Comparison of ENCODE assay signal across 15 mouse cellular contexts in genomic region chr5:121946657-121947245, GRCm38 (mm10).
DNase-seq lines count a peak whose midpoint lies in the region; ATAC-seq lines count a peak whose summit lies in the region.
"Had no signal": no experiment of that assay in that cellular context is flagged by ENCODE, and none has a peak within 500 bp of the region (broad histone marks: within the 10 kb centered on the region; RNA-seq: fewer than 3 reads in every experiment).

No protein-coding gene starts in this region.

- H3K4me3 ChIP-seq in forebrain, embryonic 13.5 days, result no peak overlapping the region
- H3K4me3 ChIP-seq in forebrain, embryonic 11.5 days (ENCODE audit: low read depth, low read length), result no peak overlapping the region
- H3K4me3 ChIP-seq in midbrain, embryonic 13.5 days (replicated peaks), result no peak overlapping the region
- no peak overlapping the region for H3K4me3 ChIP-seq in midbrain, embryonic 11.5 days (ENCODE audit: low read depth, low read length)
- H3K4me3 ChIP-seq in forebrain, embryonic 16.5 days (replicated peaks; ENCODE audit: low read length), result no peak overlapping the region
- no peak overlapping the region for H3K4me3 ChIP-seq in neural tube, embryonic 13.5 days
- no peak overlapping the region for H3K4me3 ChIP-seq in intestine, embryonic 16.5 days (ENCODE audit: low read length)
- H3K4me3 ChIP-seq: embryonic facial prominence, embryonic 12.5 days; gastrocnemius, adult 2 months; liver, embryonic 13.5 days; myocyte had no signal

- 0 out of 2 replicates have a peak overlapping the region, but pooled peaks have one; percentile 7 for H3K27ac ChIP-seq in forebrain, embryonic 13.5 days
- H3K27ac ChIP-seq in forebrain, embryonic 11.5 days (ENCODE audit: low read depth, low read length), result no peak overlapping the region
- H3K27ac ChIP-seq in midbrain, embryonic 13.5 days, result peak overlapping the region; percentile 22; the same call in 1 of the 2 replicates
- H3K27ac ChIP-seq in midbrain, embryonic 11.5 days (ENCODE audit: low read depth, low read length), result no peak overlapping the region
- 0 out of 2 replicates have a peak overlapping the region, but pooled peaks have one; percentile 95 for H3K27ac ChIP-seq in forebrain, embryonic 16.5 days (ENCODE audit: low read length)
- H3K27ac ChIP-seq in neural tube, embryonic 13.5 days (replicated peaks), result peak overlapping the region; percentile 93
- H3K27ac ChIP-seq in intestine, embryonic 16.5 days (ENCODE audit: low read length), result no peak overlapping the region
- H3K27ac ChIP-seq: embryonic facial prominence, embryonic 12.5 days; gastrocnemius, adult 2 months; liver, embryonic 13.5 days had no signal

- no peak for ATAC-seq in forebrain, embryonic 13.5 days
- ATAC-seq in forebrain, embryonic 11.5 days (replicated peaks; ENCODE audit: low FRiP score), result no peak
- ATAC-seq in midbrain, embryonic 13.5 days, result no peak
- ATAC-seq in midbrain, embryonic 11.5 days (ENCODE audit: low FRiP score), result no peak
- no peak for ATAC-seq in forebrain, embryonic 16.5 days
- no peak for ATAC-seq in neural tube, embryonic 13.5 days (ENCODE audit: low read depth)
- ATAC-seq in intestine, embryonic 16.5 days, result no peak

- H3K4me2 ChIP-seq in forebrain, embryonic 13.5 days, result no peak overlapping the region
- H3K4me2 ChIP-seq in forebrain, embryonic 11.5 days (ENCODE audit: low read depth, low read length, severe bottlenecking), result no peak overlapping the region
- H3K4me2 ChIP-seq in midbrain, embryonic 13.5 days (replicated peaks), result no peak overlapping the region
- no peak overlapping the region for H3K4me2 ChIP-seq in midbrain, embryonic 11.5 days
- no peak overlapping the region for H3K4me2 ChIP-seq in forebrain, embryonic 16.5 days (ENCODE audit: low read length)
- H3K4me2 ChIP-seq in neural tube, embryonic 13.5 days, result no peak overlapping the region
- H3K4me2 ChIP-seq in intestine, embryonic 16.5 days (ENCODE audit: low read depth, low read length), result no peak overlapping the region
- H3K4me2 ChIP-seq: embryonic facial prominence, embryonic 12.5 days; liver, embryonic 13.5 days had no signal

- 84% methylated on average over 7 of the region's 7 CpGs for WGBS in forebrain, embryonic 13.5 days
- 81% methylated on average over 7 of the region's 7 CpGs for WGBS in forebrain, embryonic 11.5 days
- WGBS in midbrain, embryonic 13.5 days, result 81% methylated on average over 7 of the region's 7 CpGs
- 85% methylated on average over 7 of the region's 7 CpGs for WGBS in midbrain, embryonic 11.5 days
- 77% methylated on average over 7 of the region's 7 CpGs for WGBS in forebrain, embryonic 16.5 days
- WGBS in neural tube, embryonic 13.5 days, result 67% methylated on average over 7 of the region's 7 CpGs
- 79% methylated on average over 7 of the region's 7 CpGs for whole genome bisulfite sequencing in intestine, embryonic 16.5 days

- no peak overlapping the region for H3K9ac ChIP-seq in forebrain, embryonic 13.5 days
- no peak overlapping the region for H3K9ac ChIP-seq in forebrain, embryonic 11.5 days (ENCODE audit: low read length)
- no peak overlapping the region for H3K9ac ChIP-seq in midbrain, embryonic 13.5 days (replicated peaks)
- H3K9ac ChIP-seq in midbrain, embryonic 11.5 days (ENCODE audit: low read length), result no peak overlapping the region
- no peak overlapping the region for H3K9ac ChIP-seq in forebrain, embryonic 16.5 days (replicated peaks; ENCODE audit: low read depth, low read length)
- 0 out of 2 replicates have a peak overlapping the region, but pooled peaks have one; percentile 17 for H3K9ac ChIP-seq in neural tube, embryonic 13.5 days
- H3K9ac ChIP-seq in intestine, embryonic 16.5 days (ENCODE audit: low read depth, low read length), result no peak overlapping the region
- H3K9ac ChIP-seq: embryonic facial prominence, embryonic 12.5 days; liver, embryonic 13.5 days had no signal

- no peaks in the 10 kb centered on the region for H3K9me3 ChIP-seq in forebrain, embryonic 13.5 days (replicated peaks)
- H3K9me3 ChIP-seq in forebrain, embryonic 11.5 days (ENCODE audit: control insufficient read depth, low read length), result no peaks in the 10 kb centered on the region
- no peaks in the 10 kb centered on the region for H3K9me3 ChIP-seq in midbrain, embryonic 13.5 days
- H3K9me3 ChIP-seq in midbrain, embryonic 11.5 days (ENCODE audit: control insufficient read depth, low read length), result no peaks in the 10 kb centered on the region
- no peaks in the 10 kb centered on the region for H3K9me3 ChIP-seq in forebrain, embryonic 16.5 days (ENCODE audit: control insufficient read depth, low read length)
- no peaks in the 10 kb centered on the region for H3K9me3 ChIP-seq in neural tube, embryonic 13.5 days
- no peaks in the 10 kb centered on the region for H3K9me3 ChIP-seq in intestine, embryonic 16.5 days (ENCODE audit: control insufficient read depth, low read length)
- H3K9me3 ChIP-seq: embryonic facial prominence, embryonic 12.5 days; liver, embryonic 13.5 days had no signal

- no peak for DNase-seq in forebrain, embryonic 11.5 days (ENCODE audit: low spot score)
- DNase-seq in midbrain, embryonic 11.5 days (ENCODE audit: low spot score, missing footprints), result no peak
- DNase-seq: gastrocnemius, adult 2 months; kidney, adult 8-10 months; kidney, postnatal 4 days; layer of hippocampus, postnatal 36 days; liver, embryonic 13.5 days; thymus, postnatal 4 days had no signal

- H3K36me3 ChIP-seq in forebrain, embryonic 13.5 days (ENCODE audit: poor library complexity, severe bottlenecking), result no peaks in the 10 kb centered on the region
- no peaks in the 10 kb centered on the region for H3K36me3 ChIP-seq in forebrain, embryonic 11.5 days (ENCODE audit: control insufficient read depth, insufficient read depth, low read length)
- H3K36me3 ChIP-seq in midbrain, embryonic 13.5 days, result no peaks in the 10 kb centered on the region
- no peaks in the 10 kb centered on the region for H3K36me3 ChIP-seq in midbrain, embryonic 11.5 days (ENCODE audit: control insufficient read depth, insufficient read depth, low read length)
- H3K36me3 ChIP-seq in forebrain, embryonic 16.5 days (ENCODE audit: control insufficient read depth, insufficient read depth), result no peaks in the 10 kb centered on the region
- H3K36me3 ChIP-seq in neural tube, embryonic 13.5 days, result no peaks in the 10 kb centered on the region
- H3K36me3 ChIP-seq in intestine, embryonic 16.5 days (ENCODE audit: control insufficient read depth, insufficient read depth, low read length), result no peaks in the 10 kb centered on the region
- H3K36me3 ChIP-seq: embryonic facial prominence, embryonic 12.5 days; liver, embryonic 13.5 days had no signal

- H3K27me3 ChIP-seq in forebrain, embryonic 13.5 days, result peaks cover 5% of the 10 kb centered on the region; the same call in 1 of the 2 replicates
- H3K27me3 ChIP-seq in forebrain, embryonic 11.5 days (ENCODE audit: control insufficient read depth, insufficient read depth, low read length), result no peaks in the 10 kb centered on the region
- no peaks in the 10 kb centered on the region for H3K27me3 ChIP-seq in midbrain, embryonic 13.5 days
- no peaks in the 10 kb centered on the region for H3K27me3 ChIP-seq in midbrain, embryonic 11.5 days (ENCODE audit: control insufficient read depth, insufficient read depth, low read length)
- H3K27me3 ChIP-seq in forebrain, embryonic 16.5 days (replicated peaks; ENCODE audit: control insufficient read depth, insufficient read depth, low read length), result no peaks in the 10 kb centered on the region
- peaks cover 17% of the 10 kb centered on the region; the same call in 1 of the 2 replicates for H3K27me3 ChIP-seq in neural tube, embryonic 13.5 days
- H3K27me3 ChIP-seq in intestine, embryonic 16.5 days (replicated peaks; ENCODE audit: control insufficient read depth, insufficient read depth, low read length), result 0 out of 2 replicates have a peak, but pooled peaks cover 4% of the 10 kb centered on the region
- H3K27me3 ChIP-seq: embryonic facial prominence, embryonic 12.5 days had no signal

- H3K4me1 ChIP-seq in forebrain, embryonic 13.5 days, result peaks cover 34% of the 10 kb centered on the region
- peaks cover 11% of the 10 kb centered on the region; the same call in 1 of the 2 replicates for H3K4me1 ChIP-seq in forebrain, embryonic 11.5 days (replicated peaks; ENCODE audit: control insufficient read depth, insufficient read depth, low read length)
- peaks cover 42% of the 10 kb centered on the region for H3K4me1 ChIP-seq in midbrain, embryonic 13.5 days (replicated peaks)
- H3K4me1 ChIP-seq in midbrain, embryonic 11.5 days (ENCODE audit: control insufficient read depth, insufficient read depth, low read length), result peaks cover 23% of the 10 kb centered on the region
- peaks cover 31% of the 10 kb centered on the region for H3K4me1 ChIP-seq in forebrain, embryonic 16.5 days (replicated peaks; ENCODE audit: control insufficient read depth, insufficient read depth, low read length)
- peaks cover 57% of the 10 kb centered on the region for H3K4me1 ChIP-seq in neural tube, embryonic 13.5 days (replicated peaks)
- H3K4me1 ChIP-seq in intestine, embryonic 16.5 days (ENCODE audit: control insufficient read depth, insufficient read depth, low read length), result peaks cover 20% of the 10 kb centered on the region

Comparison
In these comparisons a context has a peak if more than half of its experiments do, and no peak if none do; other contexts are left out.
1. H3K27ac ChIP-seq: peak in forebrain, embryonic 13.5 days (single experiment), midbrain, embryonic 13.5 days (single experiment), forebrain, embryonic 16.5 days (single experiment) and neural tube, embryonic 13.5 days (single experiment); none in forebrain, embryonic 11.5 days (single experiment), midbrain, embryonic 11.5 days (single experiment) and intestine, embryonic 16.5 days (single experiment).